Mouse (Mus musculus) myocyte (in vitro differentiated cells): Measurements from ENCODE around the gene Crispld2. TPM values are rescaled to one million over a fixed set of nuclear protein-coding genes. Genes with fewer than 3 reads are reported as not detected.

Source experiments
- H3K27me3 ChIP-seq: one replicate; pipeline ENCODE4 v1.6.1; 2011; ENCODE audit not compliant: control insufficient read depth, insufficient read depth, insufficient read length
- H3K36me3 ChIP-seq: one replicate; pipeline ENCODE4 v1.6.1; 2011; ENCODE audit not compliant: control insufficient read depth, insufficient read depth
- H3K4me2 ChIP-seq: one replicate; pipeline ENCODE4 v1.6.1; 2011; ENCODE audit warnings: low read depth, control low read depth
- H3K4me3 ChIP-seq: one replicate; pipeline ENCODE4 v1.5.1; 2011; ENCODE audit warnings: mild to moderate bottlenecking, control low read depth, moderate library complexity
- H3K79me2 ChIP-seq: one replicate; pipeline ENCODE4 v1.6.1; 2011; ENCODE audit not compliant: control insufficient read depth, insufficient read depth
- H3ac ChIP-seq: one replicate; pipeline ENCODE4 v1.6.1; 2011; ENCODE audit not compliant: control insufficient read depth, insufficient read length
- CEBPB ChIP-seq: IDR thresholded peaks from 2 replicates; pipeline ENCODE4 v1.6.1; 2011; ENCODE audit warnings: mild to moderate bottlenecking, moderate library complexity; ENCODE audit not compliant: poor library complexity, insufficient read depth, severe bottlenecking
- E2F4 ChIP-seq: IDR thresholded peaks from one replicate; pipeline ENCODE4 v1.6.1; 2011; ENCODE audit warnings: mild to moderate bottlenecking, control low read depth, moderate library complexity; ENCODE audit not compliant: insufficient read depth
- MAX ChIP-seq: IDR thresholded peaks from one replicate; pipeline ENCODE4 v1.6.1; 2011; ENCODE audit warnings: low read depth, mild to moderate bottlenecking, control low read depth
- MYOD1 ChIP-seq, 3 experiments: IDR thresholded peaks; one replicate each; pipeline ENCODE4 v1.6.1; 2011; ENCODE audit warnings: control low read depth in 2 of 3, low read depth in 2 of 3, mild to moderate bottlenecking in 2 of 3, moderate library complexity in 1 of 3; ENCODE audit not compliant: insufficient read length in 2 of 3, control insufficient read depth in 1 of 3
- MYOG ChIP-seq, 3 experiments: IDR thresholded peaks; one replicate each; pipeline ENCODE4 v1.6.1; 2011; ENCODE audit warnings: control low read depth in 2 of 3, low read depth in 2 of 3, mild to moderate bottlenecking in 2 of 3; ENCODE audit not compliant: insufficient read length in 2 of 3, control insufficient read depth in 1 of 3, insufficient read depth in 1 of 3
- POLR2A ChIP-seq: IDR thresholded peaks from one replicate; pipeline ENCODE4 v1.6.1; 2011; ENCODE audit warnings: low read depth, mild to moderate bottlenecking, control low read depth, moderate library complexity; ENCODE audit not compliant: insufficient read length
- POLR2AphosphoS2 ChIP-seq: IDR thresholded peaks from one replicate; pipeline ENCODE4 v1.6.1; 2011; ENCODE audit warnings: low read depth, control low read depth; ENCODE audit not compliant: insufficient read length
- REST ChIP-seq: IDR thresholded peaks from one replicate; pipeline ENCODE4 v1.6.1; 2011; ENCODE audit warnings: mild to moderate bottlenecking, control low read depth, moderate library complexity; ENCODE audit not compliant: insufficient read depth, insufficient read length
- SRF ChIP-seq: IDR thresholded peaks from one replicate; pipeline ENCODE4 v1.6.1; 2011; ENCODE audit warnings: low read depth; ENCODE audit not compliant: control insufficient read depth, insufficient read length
- TCF12 ChIP-seq: IDR thresholded peaks from one replicate; pipeline ENCODE4 v1.6.1; 2011; ENCODE audit warnings: mild to moderate bottlenecking, control low read depth; ENCODE audit not compliant: poor library complexity, insufficient read depth, severe bottlenecking
- TCF3 ChIP-seq: IDR thresholded peaks from one replicate; pipeline ENCODE4 v1.6.1; 2011; ENCODE audit warnings: low read depth, control low read depth; ENCODE audit not compliant: insufficient read length
- USF1 ChIP-seq: IDR thresholded peaks from one replicate; pipeline ENCODE4 v1.6.1; 2011; ENCODE audit warnings: low read depth, mild to moderate bottlenecking, control low read depth, moderate library complexity
- polyA plus RNA-seq: library from polyadenylated mRNA; unstranded; fragments of >200 nt; fragmentation: generic; extraction: Trizol; gene quantifications from one replicate; pipeline ENCODE4 v1.2.1, GENCODE M21; 2012; ENCODE audit warnings: missing spikeins

Crispld2 gene
- polyA plus RNA-seq, 1 experiment = 0.07 TPM

DNA sequence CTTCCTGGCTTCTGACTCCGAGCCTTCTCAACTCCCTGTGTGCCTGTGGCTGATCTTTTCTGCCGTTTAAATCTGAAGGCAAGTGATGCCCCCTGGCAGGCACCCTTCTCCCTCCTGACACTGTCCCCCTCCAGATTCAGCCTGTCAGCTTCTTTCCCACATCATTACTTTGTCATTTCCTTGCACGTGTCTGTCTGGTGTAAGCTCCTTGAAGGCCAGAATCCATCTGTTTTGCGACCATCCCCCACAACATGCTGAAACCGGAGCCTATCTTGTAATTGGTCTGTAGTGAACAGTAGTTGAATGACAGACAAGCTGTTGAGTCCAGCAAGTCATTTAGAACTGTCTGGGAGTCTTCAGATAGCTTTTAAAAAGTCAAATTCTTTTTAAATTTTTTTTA lies 53.2 kb downstream of the Crispld2 start:
- H3K36me3 ChIP-seq = no peaks in the 10 kb centered on the region
- no peaks in the 10 kb centered on the region for H3K27me3 ChIP-seq
- H3K4me3 ChIP-seq = no peak overlapping the region
- no peak for TF ChIP-seq CEBPB
- no peak for TF ChIP-seq USF1
- no peak for TF ChIP-seq TCF12
- TF ChIP-seq POLR2A = no peak
- no peak for TF ChIP-seq TCF3
- no peak for TF ChIP-seq SRF
- TF ChIP-seq REST = no peak
- TF ChIP-seq POLR2AphosphoS2 = no peak
- TF ChIP-seq E2F4 = no peak
- TF ChIP-seq MYOG (IDR thresholded peaks at IDR 0.05; ENCODE audit: control insufficient read depth in 1 of 3, insufficient read depth in 1 of 3, insufficient read length in 2 of 3, low read depth in 2 of 3) = no peak
- TF ChIP-seq MAX = no peak
- TF ChIP-seq MYOD1 (IDR thresholded peaks at IDR 0.05; ENCODE audit: control insufficient read depth in 1 of 3, insufficient read length in 2 of 3, low read depth in 2 of 3) = no peak
- no peak overlapping the region for H3ac ChIP-seq
- no peaks in the 10 kb centered on the region for H3K79me2 ChIP-seq
- no peak overlapping the region for H3K4me2 ChIP-seq

GRCm38 (mm10) chr8:120046258-120047020 lies 54.2 kb downstream of the Crispld2 start:
- no peak for TF ChIP-seq POLR2A
- no peak for TF ChIP-seq TCF3
- no peak for TF ChIP-seq TCF12
- TF ChIP-seq MYOD1 (IDR thresholded peaks at IDR 0.05; ENCODE audit: control insufficient read depth in 1 of 3, insufficient read length in 2 of 3, low read depth in 2 of 3) = peak in 2 of 3 experiments; percentile 78 to 81
- TF ChIP-seq MYOG (IDR thresholded peaks at IDR 0.05; ENCODE audit: control insufficient read depth in 1 of 3, insufficient read depth in 1 of 3, insufficient read length in 2 of 3, low read depth in 2 of 3) = peak; percentile 36 to 93 (median 81)
- no peak for TF ChIP-seq MAX
- TF ChIP-seq E2F4 = no peak
- TF ChIP-seq USF1 = peak; percentile 73
- no peaks in the 10 kb centered on the region for H3K27me3 ChIP-seq
- H3ac ChIP-seq = no peak overlapping the region
- H3K4me3 ChIP-seq = no peak overlapping the region
- H3K4me2 ChIP-seq = no peak overlapping the region
- no peaks in the 10 kb centered on the region for H3K36me3 ChIP-seq
- no peaks in the 10 kb centered on the region for H3K79me2 ChIP-seq

DNA sequence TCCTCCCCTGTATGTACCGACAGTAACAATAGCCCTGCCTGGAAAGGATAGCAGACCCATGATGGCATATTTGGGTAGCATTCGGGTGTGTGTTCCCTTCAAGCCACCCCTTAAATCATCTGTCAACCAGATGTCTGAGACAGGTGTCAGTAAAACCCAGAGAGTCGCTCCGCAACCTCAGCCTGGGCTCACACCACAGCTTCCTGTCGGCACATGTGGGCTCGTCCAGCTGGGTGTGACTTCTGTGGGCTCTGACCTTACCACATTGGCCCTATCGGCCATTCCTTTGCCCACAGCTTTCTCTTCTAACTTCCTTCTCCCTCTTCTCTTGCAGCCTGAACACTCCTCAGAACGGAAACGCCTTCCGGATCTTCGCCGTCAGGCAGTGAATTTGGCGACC lies 57.7 kb downstream of the Crispld2 start:
- Histone ChIP-seq H3ac (no peak overlapping the region), H3K79me2 (no peaks in the 10 kb centered on the region), H3K4me3 (no peak overlapping the region), H3K27me3 (no peaks in the 10 kb centered on the region), H3K4me2 (no peak overlapping the region), H3K36me3 (no peaks in the 10 kb centered on the region)
- peak; percentile 57 for TF ChIP-seq TCF12
- no peak for TF ChIP-seq E2F4
- no peak for TF ChIP-seq SRF
- no peak for TF ChIP-seq REST
- no peak for TF ChIP-seq MAX
- peak; percentile 18 to 89 (median 79) for TF ChIP-seq MYOD1 (IDR thresholded peaks at IDR 0.05; ENCODE audit: control insufficient read depth in 1 of 3, insufficient read length in 2 of 3, low read depth in 2 of 3)
- no peak for TF ChIP-seq USF1
- TF ChIP-seq TCF3 = peak; percentile 72
- TF ChIP-seq POLR2A = no peak
- TF ChIP-seq POLR2AphosphoS2 = no peak
- peak; percentile 29 to 90 (median 45) for TF ChIP-seq MYOG (IDR thresholded peaks at IDR 0.05; ENCODE audit: control insufficient read depth in 1 of 3, insufficient read depth in 1 of 3, insufficient read length in 2 of 3, low read depth in 2 of 3)
- TF ChIP-seq CEBPB = no peak

- TF ChIP-seq TCF3 = no peak
- no peak for TF ChIP-seq POLR2A
- TF ChIP-seq SRF = no peak
- TF ChIP-seq E2F4 = no peak
- no peak for TF ChIP-seq REST
- TF ChIP-seq POLR2AphosphoS2 = no peak
- no peak for TF ChIP-seq MAX
- TF ChIP-seq USF1 = no peak
- no peak for TF ChIP-seq MYOD1 (IDR thresholded peaks at IDR 0.05; ENCODE audit: control insufficient read depth in 1 of 3, insufficient read length in 2 of 3, low read depth in 2 of 3)
- no peak for TF ChIP-seq MYOG (IDR thresholded peaks at IDR 0.05; ENCODE audit: control insufficient read depth in 1 of 3, insufficient read depth in 1 of 3, insufficient read length in 2 of 3, low read depth in 2 of 3)
- TF ChIP-seq CEBPB = no peak
- no peak for TF ChIP-seq TCF12
- no peak overlapping the region for H3ac ChIP-seq
- H3K4me2 ChIP-seq = no peak overlapping the region
- H3K27me3 ChIP-seq = no peaks in the 10 kb centered on the region
- no peaks in the 10 kb centered on the region for H3K36me3 ChIP-seq
- no peaks in the 10 kb centered on the region for H3K79me2 ChIP-seq
- H3K4me3 ChIP-seq = no peak overlapping the region
Observed at GRCm38 (mm10) chr8:120050376-120050775, 58.1 kb downstream of the Crispld2 start.
